Mouse (Mus musculus) lung, postnatal 0 days (tissue): Measurements from ENCODE around the gene Fbxl17. TPM values are rescaled to one million over a fixed set of nuclear protein-coding genes. Genes with fewer than 3 reads are reported as not detected.

Experiments used
- ATAC-seq: fragments of 200-750 bp; cut with Nextera tagmentation; 2 replicates; pipeline ENCODE4 v1.8.0; 2017; ENCODE audit warnings: moderate library complexity
- DNase-seq: peaks from one replicate; pipeline ENCODE4 v3.0.0-alpha.2; 2016; ENCODE audit warnings: low spot score
- H3K27ac ChIP-seq: fragments of 300-500 bp; sonication (generic); 2 replicates; pipeline ENCODE4 v1.5.1; 2014; ENCODE audit warnings: antibody characterized with exemption, mild to moderate bottlenecking, low read length, mixed read lengths
- H3K27me3 ChIP-seq: fragments of 300-500 bp; sonication (generic); replicated peaks from 2 replicates; pipeline ENCODE4 v1.6.1; 2014; ENCODE audit warnings: low read length, mixed read lengths; ENCODE audit not compliant: insufficient read depth
- H3K36me3 ChIP-seq: fragments of 300-500 bp; sonication (generic); 2 replicates; pipeline ENCODE4 v1.6.1; 2014; ENCODE audit warnings: low read length, mixed read lengths; ENCODE audit not compliant: insufficient read depth
- H3K4me1 ChIP-seq: fragments of 300-500 bp; sonication (generic); 2 replicates; pipeline ENCODE4 v1.6.1; 2014; ENCODE audit warnings: antibody characterized with exemption, low read depth, low read length, mixed read lengths; ENCODE audit not compliant: insufficient read depth
- H3K4me2 ChIP-seq: fragments of 300-500 bp; sonication (generic); replicated peaks from 2 replicates; pipeline ENCODE4 v1.6.1; 2014; ENCODE audit warnings: low read depth, mild to moderate bottlenecking, low read length, moderate library complexity, mixed read lengths
- H3K4me3 ChIP-seq: fragments of 300-500 bp; sonication (generic); 2 replicates; pipeline ENCODE4 v1.5.1; 2014; ENCODE audit warnings: low read depth, low read length
- H3K9ac ChIP-seq: fragments of 300-500 bp; sonication (generic); replicated peaks from 2 replicates; pipeline ENCODE4 v1.6.1; 2014; ENCODE audit warnings: low read depth, mild to moderate bottlenecking
- H3K9me3 ChIP-seq: fragments of 300-500 bp; sonication (generic); 2 replicates; pipeline ENCODE4 v1.6.1; 2016; ENCODE audit warnings: low read length, mixed read lengths
- CTCF ChIP-seq: IDR thresholded peaks from 2 replicates; pipeline ENCODE4 v1.5.1; 2016; ENCODE audit warnings: antibody characterized with exemption, mild to moderate bottlenecking
- EP300 ChIP-seq: IDR thresholded peaks from 2 replicates; pipeline ENCODE4 v1.6.1; 2016; ENCODE audit warnings: antibody characterized with exemption, mild to moderate bottlenecking, control low read depth
- WGBS: fragments of 180-500 bp; shearing (Covaris S2); extraction: QIAGEN DNeasy Blood & Tissue Kit; methylation state at CpG from one replicate; pipeline ENCODE4 v1.1.7; 2014; 5-methylcytosine and 5-hydroxymethylcytosine counted together
- polyA plus RNA-seq: library from polyadenylated mRNA; unstranded; fragments of >200 nt; fragmentation: Nextera tagmentation; extraction: Ambion mirVana; gene quantifications from 2 replicates; pipeline ENCODE4 v1.2.1, GENCODE M21; 2015

Fbxl17 gene
- polyA plus RNA-seq, 1 experiment from 2014 or later, result 6.9 TPM

DNA sequence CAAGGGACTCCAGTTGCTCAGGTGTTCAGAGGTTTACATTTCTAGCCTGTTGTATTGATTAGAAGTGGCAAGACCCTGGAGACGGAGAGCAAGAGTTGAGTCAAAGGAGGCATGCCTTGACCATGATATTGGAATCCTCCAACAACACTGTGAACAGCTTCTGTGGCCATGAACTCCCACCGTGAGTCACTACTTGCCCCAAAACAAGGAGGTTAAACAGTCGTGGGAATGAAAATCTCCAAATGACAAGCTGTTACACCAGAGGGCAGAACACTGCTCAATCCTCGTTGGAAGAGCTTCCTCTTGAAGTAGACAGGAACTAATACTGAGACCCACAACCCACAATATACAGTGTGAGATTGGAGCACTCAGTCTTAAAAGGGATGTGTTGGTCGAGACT, 99.2 kb downstream of the Fbxl17 start:
- 68% methylated on average over 5 of the region's 5 CpGs for WGBS
- Histone ChIP-seq H3K9me3 (no peaks in the 10 kb centered on the region), H3K4me1 (peaks cover 5% of the 10 kb centered on the region; the same call in 1 of the 2 replicates), H3K4me3 (no peak overlapping the region), H3K4me2 (no peak overlapping the region), H3K27ac (no peak overlapping the region), H3K36me3 (no peaks in the 10 kb centered on the region), H3K9ac (no peak overlapping the region), H3K27me3 (no peaks in the 10 kb centered on the region)
- DNase-seq (no peak), ATAC-seq (no peak)
- no peak for TF ChIP-seq CTCF
- no peak for TF ChIP-seq EP300

DNA sequence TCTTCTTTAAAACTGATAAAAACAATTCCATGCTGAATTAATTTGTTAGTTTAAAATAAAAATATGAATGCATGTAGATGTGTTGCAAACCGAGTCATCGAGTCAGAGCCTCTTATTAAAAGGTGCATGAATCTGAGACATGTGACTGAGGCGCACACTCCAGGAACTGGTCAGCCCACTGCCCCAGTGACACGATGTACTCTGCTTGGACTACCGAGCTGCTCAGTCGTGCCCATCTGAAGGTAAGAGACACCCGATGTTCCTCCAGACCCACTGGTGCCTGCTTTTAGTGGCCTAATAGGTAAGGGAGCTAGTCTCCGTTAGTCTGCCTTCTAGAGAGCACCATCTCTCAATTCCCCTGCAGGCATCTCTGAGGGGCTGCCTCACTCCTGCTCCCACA, 100.0 kb downstream of the Fbxl17 start:
- ATAC-seq (no peak), DNase-seq (no peak)
- Histone ChIP-seq H3K9ac (no peak overlapping the region), H3K27ac (no peak overlapping the region), H3K4me2 (no peak overlapping the region), H3K27me3 (no peaks in the 10 kb centered on the region), H3K4me3 (no peak overlapping the region), H3K4me1 (peaks cover 2% of the 10 kb centered on the region; the same call in 1 of the 2 replicates), H3K36me3 (no peaks in the 10 kb centered on the region), H3K9me3 (no peaks in the 10 kb centered on the region)
- TF ChIP-seq CTCF, result no peak
- no peak for TF ChIP-seq EP300
- 88% methylated on average over 8 of the region's 8 CpGs for WGBS

DNA sequence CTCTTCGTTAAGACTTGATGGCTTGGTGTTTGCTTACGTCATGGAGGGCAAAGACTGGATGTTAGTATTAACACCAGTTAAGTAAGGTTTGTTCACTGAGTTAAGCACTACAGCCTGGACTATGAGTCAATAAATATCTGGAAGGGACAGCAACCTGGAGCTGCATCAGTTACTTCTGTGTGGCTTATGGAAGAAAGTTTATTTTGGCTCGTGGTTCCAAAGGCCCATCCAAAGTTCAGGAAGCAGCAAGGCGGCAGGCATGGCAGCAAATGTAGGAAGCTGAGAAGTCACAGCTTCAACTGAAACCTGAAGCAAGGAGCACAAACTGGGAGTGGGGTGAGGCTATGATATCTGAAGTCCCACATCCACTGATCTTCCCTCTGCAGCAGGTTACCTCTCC, 108.3 kb downstream of the Fbxl17 start:
- no peaks in the 10 kb centered on the region for H3K36me3 ChIP-seq
- no peaks in the 10 kb centered on the region for H3K4me1 ChIP-seq
- H3K4me3 ChIP-seq, result no peak overlapping the region
- H3K27ac ChIP-seq, result no peak overlapping the region
- ATAC-seq (no peak), DNase-seq (no peak)
- 71% methylated on average over 4 of the region's 4 CpGs for WGBS
- H3K4me2 ChIP-seq, result no peak overlapping the region
- no peaks in the 10 kb centered on the region for H3K27me3 ChIP-seq
- TF ChIP-seq EP300, result no peak
- no peak for TF ChIP-seq CTCF
- H3K9me3 ChIP-seq, result no peaks in the 10 kb centered on the region
- no peak overlapping the region for H3K9ac ChIP-seq

DNA sequence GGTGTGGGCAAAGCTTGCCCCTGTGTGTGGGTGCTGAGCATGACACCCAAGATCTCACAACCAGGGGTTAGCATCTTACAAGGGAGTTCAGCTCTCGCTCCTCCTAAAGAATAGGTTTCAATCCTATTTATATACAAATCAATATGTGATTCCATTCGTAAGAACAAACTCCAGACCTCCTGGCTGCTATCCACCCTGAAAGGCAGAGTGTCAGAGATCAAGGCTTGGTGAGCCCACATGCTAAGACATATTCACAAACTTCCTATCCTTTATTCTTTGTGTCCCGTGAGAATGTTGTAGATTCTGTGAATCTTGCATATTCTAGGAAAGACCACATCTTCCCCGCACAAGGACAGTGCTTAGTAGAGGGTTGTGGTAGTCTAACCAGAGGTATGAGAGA, 108.9 kb downstream of the Fbxl17 start:
- TF ChIP-seq EP300, result no peak
- no peak for TF ChIP-seq CTCF
- DNase-seq, result no peak
- no peaks in the 10 kb centered on the region for H3K4me1 ChIP-seq
- H3K27me3 ChIP-seq, result no peaks in the 10 kb centered on the region
- no peak overlapping the region for H3K27ac ChIP-seq
- WGBS, result 83% methylated on average over 4 of the region's 4 CpGs
- H3K9ac ChIP-seq, result no peak overlapping the region
- no peaks in the 10 kb centered on the region for H3K36me3 ChIP-seq
- H3K9me3 ChIP-seq, result no peaks in the 10 kb centered on the region
- H3K4me2 ChIP-seq, result no peak overlapping the region
- no peak overlapping the region for H3K4me3 ChIP-seq
- no peak for ATAC-seq

DNA sequence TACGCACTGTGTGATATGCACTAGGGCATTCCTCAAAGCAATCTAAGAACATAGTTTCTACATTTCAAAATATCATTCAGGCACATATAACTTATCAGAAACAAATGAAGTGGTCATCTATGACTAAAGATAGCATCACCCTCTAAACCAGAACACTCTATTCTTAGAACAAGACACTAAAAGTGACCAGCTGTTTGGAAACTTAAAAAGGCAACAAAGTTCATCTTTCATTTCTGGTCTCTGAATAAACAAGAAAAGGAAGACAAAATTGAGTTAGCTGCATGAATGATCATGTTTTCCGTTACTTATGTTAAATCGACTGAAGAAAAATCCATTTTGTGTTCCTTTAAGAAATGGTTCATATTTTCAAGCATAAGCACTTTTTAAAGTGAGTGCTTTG, 128.8 kb downstream of the Fbxl17 start:
- H3K4me3 ChIP-seq, result no peak overlapping the region
- no peak overlapping the region for H3K4me2 ChIP-seq
- H3K27ac ChIP-seq, result no peak overlapping the region
- peaks cover 5% of the 10 kb centered on the region; the same call in 1 of the 2 replicates for H3K4me1 ChIP-seq
- ATAC-seq (no peak), DNase-seq (peak; percentile 39)
- 64% methylated on average over 3 of the region's 3 CpGs for WGBS
- 0 out of 2 replicates have a peak, but pooled peaks cover 3% of the 10 kb centered on the region for H3K9me3 ChIP-seq
- H3K9ac ChIP-seq, result no peak overlapping the region
- H3K36me3 ChIP-seq, result no peaks in the 10 kb centered on the region
- TF ChIP-seq EP300 (no peak), CTCF (no peak)
- no peaks in the 10 kb centered on the region for H3K27me3 ChIP-seq

DNA sequence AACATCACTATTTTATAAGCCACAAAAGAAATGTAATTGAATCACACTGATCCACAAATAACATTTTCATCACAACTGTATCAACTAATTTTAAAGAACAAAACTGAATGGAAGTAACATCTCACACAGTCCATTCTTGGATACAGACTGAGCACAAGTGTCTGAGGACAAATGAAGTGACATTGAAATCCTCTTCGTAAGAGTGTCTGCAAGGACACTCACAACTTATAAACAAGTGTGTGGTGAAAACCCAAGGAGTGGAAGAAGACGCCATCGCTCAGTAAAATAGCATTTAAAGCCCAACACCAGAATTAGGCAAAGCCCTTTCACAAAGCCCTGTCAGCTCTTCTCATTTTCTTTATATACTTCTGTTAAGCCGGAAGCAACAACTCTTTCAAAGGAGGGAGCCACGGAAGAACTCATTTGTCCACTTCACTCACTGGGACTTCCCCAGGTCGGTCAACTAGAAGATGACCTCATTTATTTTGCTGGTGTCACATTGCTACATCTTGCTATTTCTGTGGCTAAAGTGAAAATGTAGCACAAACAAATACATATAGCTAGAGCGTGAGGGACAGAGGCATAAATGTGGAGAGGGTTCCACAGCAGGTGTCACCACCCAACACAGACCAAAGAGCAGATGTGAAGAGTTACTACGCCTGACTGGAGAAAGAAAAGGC, 130.0 kb downstream of the Fbxl17 start:
- no peaks in the 10 kb centered on the region for H3K36me3 ChIP-seq
- H3K4me3 ChIP-seq, result no peak overlapping the region
- DNase-seq (peak; percentile 52), ATAC-seq (0 out of 2 replicates have a peak, but pooled peaks have one; percentile 19)
- TF ChIP-seq CTCF, result no peak
- TF ChIP-seq EP300, result no peak
- no peak overlapping the region for H3K27ac ChIP-seq
- H3K27me3 ChIP-seq, result no peaks in the 10 kb centered on the region
- H3K4me1 ChIP-seq, result peaks cover 5% of the 10 kb centered on the region; the same call in 1 of the 2 replicates
- H3K9ac ChIP-seq, result no peak overlapping the region
- H3K9me3 ChIP-seq, result no peaks in the 10 kb centered on the region
- 38% methylated on average over 8 of the region's 8 CpGs for WGBS
- no peak overlapping the region for H3K4me2 ChIP-seq
